In the genomic region with DNA sequence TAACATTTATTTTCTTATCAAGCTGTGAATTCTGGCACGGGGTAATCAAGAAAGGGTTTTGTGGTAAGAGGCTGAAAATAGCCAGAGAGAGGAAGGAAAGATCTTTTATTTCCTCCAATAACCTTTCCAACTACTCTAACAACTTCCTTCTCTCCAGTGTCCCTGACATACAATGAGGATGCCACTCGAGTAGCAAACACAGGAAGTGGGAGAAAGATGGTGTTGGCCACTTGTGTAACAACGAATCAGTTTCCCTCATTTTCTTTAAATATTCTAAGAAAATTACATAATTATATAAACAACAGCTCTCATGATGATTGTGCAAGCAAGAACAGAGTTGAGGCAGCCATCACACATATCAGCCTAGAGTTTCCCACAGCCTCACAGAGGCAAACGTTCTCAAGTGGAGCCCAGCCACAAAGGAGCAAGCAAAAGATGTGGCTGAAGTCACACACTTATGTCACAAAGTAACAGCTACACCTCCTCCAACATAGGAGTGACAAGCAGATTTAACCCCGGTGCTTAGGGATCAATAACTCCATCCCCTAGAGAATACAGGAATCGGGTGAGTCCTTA, we compare ENCODE assay signal across 29 mouse cellular contexts.
DNase-seq lines count a peak whose midpoint lies in the region; ATAC-seq and TF ChIP-seq lines count a peak whose summit lies in the region.
"Had no signal": no experiment of that assay in that cellular context is flagged by ENCODE, and none has a peak within 500 bp of the region (broad histone marks: within the 10 kb centered on the region; RNA-seq: fewer than 3 reads in every experiment).

No protein-coding gene starts in this region.

- no peaks in the 10 kb centered on the region for H3K9me3 ChIP-seq in hindbrain, embryonic 10.5 days
- H3K9me3 ChIP-seq in hindbrain, embryonic 13.5 days = no peaks in the 10 kb centered on the region
- H3K9me3 ChIP-seq: forebrain, embryonic 10.5 days; forebrain, embryonic 13.5 days; G1E; heart, embryonic 15.5 days; intestine, embryonic 15.5 days had no signal

- no peaks in the 10 kb centered on the region for H3K4me1 ChIP-seq in heart, adult 2 months (ENCODE audit: control insufficient read depth, insufficient read depth, low read length)
- H3K4me1 ChIP-seq in cortical plate, adult 2 months (ENCODE audit: control insufficient read depth, insufficient read depth, low read length) = peaks cover 4% of the 10 kb centered on the region
- 0 out of 2 replicates have a peak, but pooled peaks cover 3% of the 10 kb centered on the region for H3K4me1 ChIP-seq in hindbrain, embryonic 10.5 days (replicated peaks)
- H3K4me1 ChIP-seq in hindbrain, embryonic 13.5 days (replicated peaks) = peaks cover 5% of the 10 kb centered on the region
- H3K4me1 ChIP-seq: heart, embryonic 12.5 days; hindbrain, embryonic 12.5 days; intestine, embryonic 15.5 days had no signal

- DNase-seq in heart, adult 11 months = peak; percentile 80
- DNase-seq in heart, adult 2 months = no peak
- DNase-seq in 416B (ENCODE audit: low read depth) = peak; percentile 1
- no peak for DNase-seq in left cerebral cortex, adult 8-10 months (ENCODE audit: low spot score in 2 of 2)
- no peak for DNase-seq in hindbrain, embryonic 10.5 days (ENCODE audit: low spot score)
- DNase-seq: adrenal gland, adult 2 months; adrenal gland, postnatal 14 days; B cell, adult 2 months; cerebellum, adult 11 months; cerebellum, adult 2 months; cerebellum, adult 9-11 months; cerebellum, postnatal 25 days; gastrocnemius, postnatal 14 days; heart, postnatal 10 days; heart, postnatal 36 days had no signal

- no peaks in the 10 kb centered on the region for H3K79me2 ChIP-seq in heart, adult 2 months (replicated peaks; ENCODE audit: control insufficient read depth, insufficient read depth, low read length)

- H3K27me3 ChIP-seq in heart, adult 2 months (ENCODE audit: control insufficient read depth, insufficient read depth, low read length) = no peaks in the 10 kb centered on the region
- no peaks in the 10 kb centered on the region for H3K27me3 ChIP-seq in hindbrain, embryonic 10.5 days (ENCODE audit: insufficient read depth, poor library complexity, severe bottlenecking)
- no peaks in the 10 kb centered on the region for H3K27me3 ChIP-seq in hindbrain, embryonic 13.5 days
- H3K27me3 ChIP-seq: CH12.LX; forebrain, embryonic 13.5 days; heart, embryonic 12.5 days; heart, embryonic 15.5 days; hindbrain, embryonic 12.5 days; intestine, embryonic 15.5 days had no signal

- no peak for TF ChIP-seq POLR2A in heart, adult 2 months (IDR thresholded peaks at IDR 0.05; ENCODE audit: insufficient read depth, low read depth, low read length)
- TF ChIP-seq POLR2A in cortical plate, adult 2 months (IDR thresholded peaks at IDR 0.05; ENCODE audit: extremely low read depth, insufficient read depth, low read length) = no peak

- no peak overlapping the region for H3K9ac ChIP-seq in heart, adult 2 months (ENCODE audit: low read depth, low read length)
- H3K9ac ChIP-seq in hindbrain, embryonic 13.5 days = no peak overlapping the region
- H3K9ac ChIP-seq: forebrain, embryonic 13.5 days; heart, embryonic 12.5 days; heart, embryonic 15.5 days; hindbrain, embryonic 12.5 days; intestine, embryonic 15.5 days had no signal

- no peak overlapping the region for H3K27ac ChIP-seq in heart, adult 2 months
- 0 out of 2 replicates have a peak overlapping the region, but pooled peaks have one; percentile 79 for H3K27ac ChIP-seq in cortical plate, adult 2 months (ENCODE audit: insufficient read depth, low read length)
- no peak overlapping the region for H3K27ac ChIP-seq in hindbrain, embryonic 10.5 days
- H3K27ac ChIP-seq in hindbrain, embryonic 13.5 days = no peak overlapping the region
- H3K27ac ChIP-seq: forebrain, embryonic 10.5 days; forebrain, embryonic 13.5 days; heart, embryonic 15.5 days; hindbrain, embryonic 12.5 days; intestine, embryonic 15.5 days had no signal

- no peak for TF ChIP-seq EP300 in heart, adult 2 months (IDR thresholded peaks at IDR 0.05; ENCODE audit: insufficient read depth, low read depth, low read length)

- TF ChIP-seq CTCF in heart, adult 2 months (IDR thresholded peaks at IDR 0.05) = no peak
- TF ChIP-seq CTCF in cortical plate, adult 2 months (IDR thresholded peaks at IDR 0.05; ENCODE audit: extremely low read depth, insufficient read depth, low read length) = no peak

- intact Hi-C loops in heart, adult 2 months (cut with DNase I) = no loop called here

- WGBS in heart, adult 2 months = 38% methylated on average over 6 of the region's 6 CpGs
- 82% methylated on average over 6 of the region's 6 CpGs for WGBS in hindbrain, embryonic 10.5 days
- 87% methylated on average over 6 of the region's 6 CpGs for WGBS in hindbrain, embryonic 13.5 days

- no peak overlapping the region for H3K4me3 ChIP-seq in heart, adult 2 months
- no peak overlapping the region for H3K4me3 ChIP-seq in cortical plate, adult 2 months (ENCODE audit: insufficient read depth, low read length)
- H3K4me3 ChIP-seq in hindbrain, embryonic 10.5 days = no peak overlapping the region
- no peak overlapping the region for H3K4me3 ChIP-seq in hindbrain, embryonic 13.5 days
- H3K4me3 ChIP-seq: forebrain, embryonic 10.5 days; forebrain, embryonic 13.5 days; heart, embryonic 12.5 days; heart, embryonic 15.5 days; hindbrain, embryonic 12.5 days; intestine, embryonic 15.5 days had no signal

- no peaks in the 10 kb centered on the region for H3K36me3 ChIP-seq in heart, adult 2 months (ENCODE audit: control insufficient read depth, insufficient read depth, low read length)
- no peaks in the 10 kb centered on the region for H3K36me3 ChIP-seq in hindbrain, embryonic 10.5 days
- H3K36me3 ChIP-seq in hindbrain, embryonic 13.5 days = no peaks in the 10 kb centered on the region
- H3K36me3 ChIP-seq: forebrain, embryonic 10.5 days; G1E; heart, embryonic 12.5 days; heart, embryonic 15.5 days; hindbrain, embryonic 12.5 days; intestine, embryonic 15.5 days had no signal

- H3K4me2 ChIP-seq in hindbrain, embryonic 13.5 days = no peak overlapping the region
- H3K4me2 ChIP-seq: forebrain, embryonic 13.5 days; heart, embryonic 12.5 days; heart, embryonic 15.5 days; hindbrain, embryonic 12.5 days; intestine, embryonic 15.5 days had no signal

- ATAC-seq in megakaryocyte progenitor cell, adult 5-6 weeks (replicated peaks; ENCODE audit: poor library complexity) = peak; percentile 89
- ATAC-seq in hindbrain, embryonic 13.5 days (ENCODE audit: low FRiP score) = no peak
- ATAC-seq: forebrain, embryonic 13.5 days; forebrain, embryonic 16.5 days; hindbrain, embryonic 16.5 days; intestine, embryonic 15.5 days; Patski had no signal

Comparison
In these comparisons a context has a peak if more than half of its experiments do, and no peak if none do; other contexts are left out.
1. DNase-seq: peak in heart, adult 11 months (single experiment) and 416B (single experiment); none in heart, adult 2 months (0 of 2), left cerebral cortex, adult 8-10 months (0 of 2) and hindbrain, embryonic 10.5 days (single experiment).